Mouse (Mus musculus) ES-Bruce4 (cell line): ENCODE measurements around the gene Gstt1.
"Not testable (repeated sequence)": the region's sequence is repeated elsewhere in the genome, so short reads cannot be mapped to it uniquely, and the experiment has no call there.

Experiments
- CTCF ChIP-seq: IDR thresholded peaks from one replicate; pipeline ENCODE4 v1.8.1; 2011; ENCODE audit warnings: low read depth, low read length
- EP300 ChIP-seq: IDR thresholded peaks from 2 replicates; pipeline ENCODE4 v1.6.1; 2011; ENCODE audit warnings: low read depth, low read length; ENCODE audit not compliant: insufficient read depth

DNA sequence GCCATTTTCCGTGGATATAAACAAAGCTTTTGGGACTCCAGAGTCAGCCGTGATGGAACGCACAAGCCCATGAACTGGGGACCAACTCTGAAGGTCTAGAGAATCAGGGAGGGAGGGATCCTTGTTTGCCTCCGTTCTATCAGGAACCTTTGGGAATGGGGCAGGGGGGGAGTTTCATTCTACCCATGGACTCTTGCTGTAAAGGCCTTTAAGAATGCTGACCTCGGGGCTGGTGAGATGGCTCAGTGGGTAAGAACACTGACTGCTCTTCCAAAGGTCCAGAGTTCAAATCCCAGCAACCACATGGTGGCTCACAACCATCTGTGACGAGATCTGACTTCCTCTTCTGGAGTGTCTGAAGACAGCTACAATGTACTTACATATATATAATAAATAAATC, 45.5 kb upstream of the Gstt1 start:
- TF ChIP-seq EP300, CTCF: not testable (repeated sequence)
